Mouse (Mus musculus): ENCODE results near the gene Krtap3-3. TPM values are rescaled to one million over a fixed set of nuclear protein-coding genes. Genes with fewer than 3 reads are reported as not detected.

Krtap3-3 gene
- polyA plus RNA-seq, 1 experiment, result 1.2 TPM

DNA sequence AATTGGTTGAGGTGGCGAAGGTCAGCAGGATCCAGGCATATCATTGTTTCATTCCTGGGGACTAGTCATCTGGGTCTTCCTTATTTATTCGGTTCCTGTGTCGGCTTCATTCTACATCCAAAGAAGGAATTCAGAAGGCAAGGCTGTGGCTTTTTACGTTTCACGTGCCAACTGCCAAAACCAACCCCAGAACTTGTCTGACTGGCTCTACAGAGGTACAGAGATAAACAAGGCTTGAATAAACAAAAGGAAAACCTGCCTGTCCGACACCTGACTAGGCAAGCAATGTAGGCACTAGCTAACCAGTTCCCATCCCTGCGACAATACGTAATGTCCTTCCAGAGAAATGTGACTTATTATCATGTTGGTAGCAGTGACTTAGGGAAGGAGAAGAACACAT, 36.6 kb downstream of the Krtap3-3 start:
- WGBS, result 59% methylated on average over 8 of the region's 8 CpGs
- TF ChIP-seq CTCF (IDR thresholded peaks at IDR 0.05; ENCODE audit: insufficient read depth, low read length), result no peak
- no peak for TF ChIP-seq POLR2A (IDR thresholded peaks at IDR 0.05; ENCODE audit: borderline replicate concordance, extremely low read depth, low read depth, low read length)
- peak; percentile 13 for DNase-seq
- Histone ChIP-seq H3K4me1 (ENCODE audit: control insufficient read depth, insufficient read depth, low read length) (no peaks in the 10 kb centered on the region; the same call in 1 of the 2 replicates), H3K4me3 (replicated peaks; ENCODE audit: extremely low read depth, low read depth, low read length) (no peak overlapping the region)

Other genes with a start within 250 kb of the Krtap3-3 start
- not detected in 2 replicates for gene Krt25, start 227.9 kb downstream of the Krtap3-3 start, polyA plus RNA-seq (2012; rRNA removed)
- gene Krt26, start 212.9 kb downstream of the Krtap3-3 start, polyA plus RNA-seq (2012; rRNA removed), result not detected in 2 replicates
- not detected in 2 replicates for gene Krt27, start 199.8 kb downstream of the Krtap3-3 start, polyA plus RNA-seq (2012; rRNA removed)
- gene Krt28, start 176.0 kb downstream of the Krtap3-3 start, polyA plus RNA-seq (2012; rRNA removed), result 0.11 and 0.15 TPM in 2 replicates
- gene Krt10, start 161.5 kb downstream of the Krtap3-3 start, polyA plus RNA-seq (2012; rRNA removed), result 1.0 and 1.1 TPM in 2 replicates
- 0.06 TPM in 1 of 2 replicates, not detected in the other for gene Krt12, start 128.6 kb downstream of the Krtap3-3 start, polyA plus RNA-seq (2012; rRNA removed)
- gene Krt20, start 112.7 kb downstream of the Krtap3-3 start, polyA plus RNA-seq (2012; rRNA removed), result 0.72 TPM in 1 of 2 replicates, not detected in the other
- 20.2 and 26.1 TPM in 2 replicates for gene Krt23, start 57.7 kb downstream of the Krtap3-3 start, polyA plus RNA-seq (2012; rRNA removed)
- not detected in 2 replicates for gene Krt39, start 29.5 kb downstream of the Krtap3-3 start, polyA plus RNA-seq (2012; rRNA removed)
- not detected in 2 replicates for gene Krt40, start 7.7 kb downstream of the Krtap3-3 start, polyA plus RNA-seq (2012; rRNA removed)
- gene Krtap3-2, start 6.0 kb upstream of the Krtap3-3 start, polyA plus RNA-seq (2012; rRNA removed), result 8.7 TPM in 1 of 2 replicates, not detected in the other
- not detected in 2 replicates for gene Gm11939, start 8.6 kb upstream of the Krtap3-3 start, polyA plus RNA-seq (2012; rRNA removed)
- not detected in 2 replicates for gene Krtap3-1, start 15.8 kb upstream of the Krtap3-3 start, polyA plus RNA-seq (2012; rRNA removed)
- not detected in 2 replicates for gene Krtap1-5, start 30.2 kb upstream of the Krtap3-3 start, polyA plus RNA-seq (2012; rRNA removed)
- gene Krtap1-4, start 32.8 kb upstream of the Krtap3-3 start, polyA plus RNA-seq (2012; rRNA removed), result not detected in 2 replicates
- not detected in 2 replicates for gene Krtap1-3, start 40.5 kb upstream of the Krtap3-3 start, polyA plus RNA-seq (2012; rRNA removed)
- gene Krtap9-3, start 47.2 kb upstream of the Krtap3-3 start, polyA plus RNA-seq (2012; rRNA removed), result not detected in 2 replicates
- gene Gm11938, start 52.4 kb upstream of the Krtap3-3 start, polyA plus RNA-seq (2012; rRNA removed), result not detected in 2 replicates
- gene Gm11937, start 59.3 kb upstream of the Krtap3-3 start, polyA plus RNA-seq (2012; rRNA removed), result not detected in 2 replicates
- gene Krtap2-4, start 64.0 kb upstream of the Krtap3-3 start, polyA plus RNA-seq (2012; rRNA removed), result not detected in 2 replicates
- not detected in 2 replicates for gene Gm11562, start 69.6 kb upstream of the Krtap3-3 start, polyA plus RNA-seq (2012; rRNA removed)
- gene Krtap4-1, start 77.4 kb upstream of the Krtap3-3 start, polyA plus RNA-seq (2012; rRNA removed), result not detected in 2 replicates
- gene Krtap4-2, start 84.2 kb upstream of the Krtap3-3 start, polyA plus RNA-seq (2012; rRNA removed), result not detected in 2 replicates
- gene Krtap4-7, start 93.2 kb upstream of the Krtap3-3 start, polyA plus RNA-seq (2012; rRNA removed), result not detected in 2 replicates
- gene Gm11555, start 99.4 kb upstream of the Krtap3-3 start, polyA plus RNA-seq (2012; rRNA removed), result not detected in 2 replicates
- not detected in 2 replicates for gene Gm11563, start 108.1 kb upstream of the Krtap3-3 start, polyA plus RNA-seq (2012; rRNA removed)
- gene Krtap4-6, start 115.1 kb upstream of the Krtap3-3 start, polyA plus RNA-seq (2012; rRNA removed), result not detected in 2 replicates
- gene Gm14190, start 139.9 kb upstream of the Krtap3-3 start, polyA plus RNA-seq (2012; rRNA removed), result not detected in 2 replicates
- not detected in 2 replicates for gene Gm14180, start 183.4 kb upstream of the Krtap3-3 start, polyA plus RNA-seq (2012; rRNA removed)
- not detected in 2 replicates for gene Gm11595, start 222.0 kb upstream of the Krtap3-3 start, polyA plus RNA-seq (2012; rRNA removed)
- gene Krtap4-8, start 229.8 kb upstream of the Krtap3-3 start, polyA plus RNA-seq (2012; rRNA removed), result not detected in 2 replicates
- gene Krtap4-9, start 234.3 kb upstream of the Krtap3-3 start, polyA plus RNA-seq (2012; rRNA removed), result not detected in 2 replicates
- not detected in 2 replicates for gene Gm11596, start 242.6 kb upstream of the Krtap3-3 start, polyA plus RNA-seq (2012; rRNA removed)
- gene Gm11569, start 248.1 kb upstream of the Krtap3-3 start, polyA plus RNA-seq (2012; rRNA removed), result not detected in 2 replicates

All from lung, adult 2 months (tissue).